In genomic region chr3:95135023-95135422, GRCm38 (mm10) we compare ENCODE assay signal across 8 mouse cellular contexts. TPM values are rescaled to one million over a fixed set of nuclear protein-coding genes. Genes with fewer than 3 reads are reported as not detected.
DNase-seq lines count a peak whose midpoint lies in the region; ATAC-seq and TF ChIP-seq lines count a peak whose summit lies in the region.

No protein-coding gene starts in this region.

- peaks cover 17% of the 10 kb centered on the region for H3K36me3 ChIP-seq in intestine, postnatal 0 days (ENCODE audit: control insufficient read depth, insufficient read depth)
- no peaks in the 10 kb centered on the region for H3K36me3 ChIP-seq in liver, embryonic 14.5 days (replicated peaks; ENCODE audit: control insufficient read depth, insufficient read depth, low read depth)
- H3K36me3 ChIP-seq in neural tube, embryonic 13.5 days = peaks cover 23% of the 10 kb centered on the region

- no peak for TF ChIP-seq EP300 in liver, embryonic 14.5 days (IDR thresholded peaks at IDR 0.05; ENCODE audit: low read depth)

- peak; percentile 39 for DNase-seq in urinary bladder, postnatal 25 days (ENCODE audit: low spot score)
- no peak for DNase-seq in urinary bladder, postnatal 10 days (ENCODE audit: low spot score)
- peak; percentile 71 for DNase-seq in cerebellum, adult 9-10 months
- DNase-seq in gastrocnemius, postnatal 36 days = peak; percentile 44 to 45
- DNase-seq in liver, embryonic 14.5 days (ENCODE audit: low read depth in 3 of 3, low spot score in 3 of 3) = peak; percentile 55 to 60 (median 57)
- DNase-seq in thymus, postnatal 4 days = peak; percentile 58

- H3K4me1 ChIP-seq in intestine, postnatal 0 days (replicated peaks; ENCODE audit: control insufficient read depth, insufficient read depth, low read length) = peaks cover 7% of the 10 kb centered on the region; the same call in 1 of the 2 replicates
- H3K4me1 ChIP-seq in liver, embryonic 14.5 days (replicated peaks; ENCODE audit: control insufficient read depth in 2 of 2, insufficient read depth in 2 of 2, low read length in 1 of 2) = peaks cover 10 to 18% of the 10 kb centered on the region in 2 experiments
- peaks cover 33% of the 10 kb centered on the region for H3K4me1 ChIP-seq in neural tube, embryonic 13.5 days (replicated peaks)

- intact Hi-C loops in gastrocnemius, postnatal 36 days (cut with DNase I) = loop anchor here (5.0 kb wide), 1 partner anchor 37 kb away; no protein-coding TSS in a partner anchor

- H3K9ac ChIP-seq in intestine, postnatal 0 days (ENCODE audit: low read depth, low read length) = no peak overlapping the region
- peak overlapping the region; percentile 63 for H3K9ac ChIP-seq in liver, embryonic 14.5 days (replicated peaks)
- H3K9ac ChIP-seq in neural tube, embryonic 13.5 days = peak overlapping the region; percentile 63

- TF ChIP-seq CTCF in intestine, postnatal 0 days (IDR thresholded peaks at IDR 0.05; ENCODE audit: low read depth) = no peak
- TF ChIP-seq CTCF in liver, embryonic 14.5 days (IDR thresholded peaks at IDR 0.05; ENCODE audit: low read depth) = no peak

- peak overlapping the region; percentile 69 for H3K4me2 ChIP-seq in intestine, postnatal 0 days (replicated peaks; ENCODE audit: low read depth)
- H3K4me2 ChIP-seq in liver, embryonic 14.5 days (ENCODE audit: low read depth) = peak overlapping the region; percentile 80
- peak overlapping the region; percentile 65 for H3K4me2 ChIP-seq in neural tube, embryonic 13.5 days

- ATAC-seq in intestine, postnatal 0 days = 0 out of 2 replicates have a peak, but pooled peaks have one; percentile 37
- ATAC-seq in liver, embryonic 14.5 days (ENCODE audit: insufficient read depth) = peak; percentile 40; the same call in 1 of the 2 replicates
- peak; percentile 22; the same call in 1 of the 2 replicates for ATAC-seq in neural tube, embryonic 13.5 days (ENCODE audit: low read depth)

- 8% methylated on average over 6 of the region's 6 CpGs for WGBS in intestine, postnatal 0 days
- WGBS in liver, embryonic 14.5 days (ENCODE audit: insufficient replicate concordance) = 4% methylated on average over 6 of the region's 6 CpGs
- WGBS in neural tube, embryonic 13.5 days = 26% methylated on average over 6 of the region's 6 CpGs

- peak overlapping the region; percentile 46; the same call in 1 of the 2 replicates for H3K27ac ChIP-seq in intestine, postnatal 0 days (ENCODE audit: low read depth, low read length)
- peak overlapping the region; percentile 54 for H3K27ac ChIP-seq in liver, embryonic 14.5 days
- H3K27ac ChIP-seq in neural tube, embryonic 13.5 days (replicated peaks) = no peak overlapping the region

- peak overlapping the region; percentile 33 for H3K4me3 ChIP-seq in intestine, postnatal 0 days (ENCODE audit: low read depth, low read length)
- peak overlapping the region; percentile 45 to 59 for H3K4me3 ChIP-seq in liver, embryonic 14.5 days (ENCODE audit: insufficient read depth in 1 of 2, low read depth in 2 of 2, low read length in 2 of 2)
- peak overlapping the region; percentile 35 for H3K4me3 ChIP-seq in neural tube, embryonic 13.5 days

- no peaks in the 10 kb centered on the region for H3K27me3 ChIP-seq in intestine, postnatal 0 days (replicated peaks; ENCODE audit: control insufficient read depth, insufficient read depth, low read length)
- H3K27me3 ChIP-seq in liver, embryonic 14.5 days (ENCODE audit: control insufficient read depth, insufficient read depth, low read length) = no peaks in the 10 kb centered on the region
- H3K27me3 ChIP-seq in neural tube, embryonic 13.5 days = no peaks in the 10 kb centered on the region

- no peaks in the 10 kb centered on the region for H3K9me3 ChIP-seq in intestine, postnatal 0 days (ENCODE audit: control insufficient read depth)
- H3K9me3 ChIP-seq in liver, embryonic 14.5 days (ENCODE audit: control insufficient read depth, low read length) = no peaks in the 10 kb centered on the region
- no peaks in the 10 kb centered on the region for H3K9me3 ChIP-seq in neural tube, embryonic 13.5 days

RNA-seq across cellular contexts. Expression of gene Lysmd1, which starts 1.1 kb away (rescaled TPM):
- total RNA-seq in gastrocnemius, postnatal 36 days (2021) = 1 to 10 TPM; 6.4 to 8.2 TPM
- polyA plus RNA-seq in intestine, postnatal 0 days (2015; fragmentation: Nextera tagmentation; extraction: Ambion mirVana) = 7.1 and 7.5 TPM in 2 replicates
- 2.9 and 3.9 TPM in 2 replicates for polyA plus RNA-seq in liver, embryonic 14.5 days (2012; rRNA removed)
- polyA plus RNA-seq in liver, embryonic 14.5 days (2014; fragmentation: Nextera tagmentation; extraction: Ambion mirVana) = 4.8 and 5.2 TPM in 2 replicates
- polyA plus RNA-seq in neural tube, embryonic 13.5 days (2015; fragmentation: Nextera tagmentation; extraction: Ambion mirVana) = 34.7 and 39.1 TPM in 2 replicates

RNA-seq across cellular contexts. Expression of gene Scnm1, which starts 1.2 kb away (rescaled TPM):
- total RNA-seq in gastrocnemius, postnatal 36 days (2021) = 10 to 100 TPM; 21.7 to 27.3 TPM
- 49.3 and 54.8 TPM in 2 replicates for polyA plus RNA-seq in intestine, postnatal 0 days (2015; fragmentation: Nextera tagmentation; extraction: Ambion mirVana)
- polyA plus RNA-seq in liver, embryonic 14.5 days (2012; rRNA removed) = 22.4 and 33.1 TPM in 2 replicates
- polyA plus RNA-seq in liver, embryonic 14.5 days (2014; fragmentation: Nextera tagmentation; extraction: Ambion mirVana) = 23.1 and 24.8 TPM in 2 replicates
- polyA plus RNA-seq in neural tube, embryonic 13.5 days (2015; fragmentation: Nextera tagmentation; extraction: Ambion mirVana) = 96.8 and 98.2 TPM in 2 replicates

RNA-seq across cellular contexts. Expression of gene Tnfaip8l2, which starts 7.1 kb away (rescaled TPM):
- total RNA-seq in gastrocnemius, postnatal 36 days (2021) = under 1 TPM; 0.38 to 0.69 TPM
- 3.6 and 4.7 TPM in 2 replicates for polyA plus RNA-seq in intestine, postnatal 0 days (2015; fragmentation: Nextera tagmentation; extraction: Ambion mirVana)
- 4.8 and 4.9 TPM in 2 replicates for polyA plus RNA-seq in liver, embryonic 14.5 days (2012; rRNA removed)
- 5.7 and 6.1 TPM in 2 replicates for polyA plus RNA-seq in liver, embryonic 14.5 days (2014; fragmentation: Nextera tagmentation; extraction: Ambion mirVana)
- 3.0 and 3.3 TPM in 2 replicates for polyA plus RNA-seq in neural tube, embryonic 13.5 days (2015; fragmentation: Nextera tagmentation; extraction: Ambion mirVana)

RNA-seq across cellular contexts. Expression of gene Tmod4, which starts 10.7 kb away (rescaled TPM):
- total RNA-seq in gastrocnemius, postnatal 36 days (2021) = 100 to 1,000 TPM; 623 to 679 TPM
- polyA plus RNA-seq in intestine, postnatal 0 days (2015; fragmentation: Nextera tagmentation; extraction: Ambion mirVana) = 0.44 and 0.73 TPM in 2 replicates
- 0.11 and 0.32 TPM in 2 replicates for polyA plus RNA-seq in liver, embryonic 14.5 days (2012; rRNA removed)
- polyA plus RNA-seq in liver, embryonic 14.5 days (2014; fragmentation: Nextera tagmentation; extraction: Ambion mirVana) = 0.15 and 0.23 TPM in 2 replicates
- polyA plus RNA-seq in neural tube, embryonic 13.5 days (2015; fragmentation: Nextera tagmentation; extraction: Ambion mirVana) = 0.96 and 1.7 TPM in 2 replicates

RNA-seq across cellular contexts. Expression of gene Vps72, which starts 24.2 kb away (rescaled TPM):
- 10 to 100 TPM; 39.4 to 47.9 TPM for total RNA-seq in gastrocnemius, postnatal 36 days (2021)
- polyA plus RNA-seq in intestine, postnatal 0 days (2015; fragmentation: Nextera tagmentation; extraction: Ambion mirVana) = 58.5 and 60.5 TPM in 2 replicates
- 19.7 and 23.4 TPM in 2 replicates for polyA plus RNA-seq in liver, embryonic 14.5 days (2012; rRNA removed)
- 29.6 and 31.4 TPM in 2 replicates for polyA plus RNA-seq in liver, embryonic 14.5 days (2014; fragmentation: Nextera tagmentation; extraction: Ambion mirVana)
- polyA plus RNA-seq in neural tube, embryonic 13.5 days (2015; fragmentation: Nextera tagmentation; extraction: Ambion mirVana) = 201 and 203 TPM in 2 replicates
